Mouse (Mus musculus) bone marrow macrophage, adult 2 months (primary cell): ENCODE measurements around the gene Foxd4. TPM values are rescaled to one million over a fixed set of nuclear protein-coding genes. Genes with fewer than 3 reads are reported as not detected.

Experiments
- H3K27ac ChIP-seq: 2 replicates; pipeline ENCODE4 v1.5.1; 2012; ENCODE audit warnings: low read depth, low read length; ENCODE audit not compliant: insufficient read depth
- H3K4me1 ChIP-seq: 2 replicates; pipeline ENCODE4 v1.6.1; 2012; ENCODE audit warnings: low read length; ENCODE audit not compliant: control insufficient read depth, insufficient read depth
- H3K4me3 ChIP-seq: 2 replicates; pipeline ENCODE4 v1.5.1; 2012; ENCODE audit warnings: mild to moderate bottlenecking, low read length, moderate library complexity; ENCODE audit not compliant: insufficient read depth
- CTCF ChIP-seq: IDR thresholded peaks from 2 replicates; pipeline ENCODE4 v1.5.1; 2012; ENCODE audit warnings: low read depth, mild to moderate bottlenecking, low read length, moderate library complexity
- POLR2A ChIP-seq: IDR thresholded peaks from 2 replicates; pipeline ENCODE4 v1.6.1; 2012; ENCODE audit warnings: mild to moderate bottlenecking, low read depth, low read length, borderline replicate concordance
- polyA plus RNA-seq: library from polyadenylated mRNA; stranded (reverse); fragments of >200 nt; gene quantifications from 2 replicates; pipeline ENCODE4 v1.2.4, GENCODE M21; 2012; ENCODE audit not compliant: missing spikeins, insufficient read depth, insufficient read length

Gene Foxd4
- polyA plus RNA-seq, 1 experiment: not detected

DNA sequence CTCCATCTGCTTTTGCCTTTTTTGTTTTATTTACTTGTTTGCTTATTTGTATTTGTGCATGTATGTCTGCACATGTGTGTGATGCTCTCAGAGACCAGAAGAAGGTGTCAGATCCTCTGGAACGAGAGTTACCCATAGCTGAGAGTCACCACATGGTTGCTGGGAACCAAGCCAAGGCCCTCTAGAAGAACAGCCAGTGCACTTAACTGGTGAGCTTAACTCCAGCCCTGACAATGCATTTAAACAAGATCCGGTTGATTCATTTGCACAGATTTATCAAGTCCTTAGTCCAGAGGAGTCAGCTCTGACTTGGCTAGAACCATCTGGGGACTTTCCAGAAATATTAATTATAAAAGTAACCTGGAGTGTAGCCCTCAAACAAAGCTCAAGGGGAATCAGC, 27.1 kb downstream of the Foxd4 start:
- Histone ChIP-seq H3K27ac (no peak overlapping the region), H3K4me1 (no peaks in the 10 kb centered on the region), H3K4me3 (no peak overlapping the region)
- no peak for TF ChIP-seq CTCF
- TF ChIP-seq POLR2A: no peak

DNA sequence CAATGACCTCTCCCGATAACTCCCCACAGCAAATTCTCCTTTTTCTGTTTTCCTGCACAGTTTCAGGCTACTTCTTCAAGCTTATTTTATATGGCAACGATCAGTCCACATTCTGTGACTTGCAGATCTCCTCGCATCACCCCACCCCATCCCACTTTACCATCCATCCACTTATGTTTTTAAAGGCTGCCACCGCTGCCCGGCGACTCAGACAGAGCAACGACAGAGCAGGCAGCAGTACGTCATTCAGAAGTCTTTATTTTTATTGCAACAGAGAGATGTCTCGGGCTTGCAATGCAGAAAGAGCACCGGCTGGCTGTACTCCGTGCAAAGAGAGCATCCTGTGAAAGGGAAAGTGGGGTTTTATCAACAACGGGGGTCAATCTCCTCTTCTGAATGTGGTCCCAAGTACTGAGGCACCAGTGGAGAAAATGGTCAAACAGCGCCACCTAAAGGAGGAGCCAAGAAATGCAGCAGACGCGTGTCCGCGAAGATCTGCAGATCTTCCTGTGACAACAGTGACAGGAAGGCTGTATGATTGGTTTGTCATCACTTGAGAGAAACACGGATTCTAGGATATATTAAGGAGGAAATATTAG, 29.9 kb downstream of the Foxd4 start:
- no peaks in the 10 kb centered on the region for H3K4me1 ChIP-seq
- H3K4me3 ChIP-seq: peak overlapping the region; percentile 36
- TF ChIP-seq POLR2A (no peak), CTCF (peak; percentile 95)

DNA sequence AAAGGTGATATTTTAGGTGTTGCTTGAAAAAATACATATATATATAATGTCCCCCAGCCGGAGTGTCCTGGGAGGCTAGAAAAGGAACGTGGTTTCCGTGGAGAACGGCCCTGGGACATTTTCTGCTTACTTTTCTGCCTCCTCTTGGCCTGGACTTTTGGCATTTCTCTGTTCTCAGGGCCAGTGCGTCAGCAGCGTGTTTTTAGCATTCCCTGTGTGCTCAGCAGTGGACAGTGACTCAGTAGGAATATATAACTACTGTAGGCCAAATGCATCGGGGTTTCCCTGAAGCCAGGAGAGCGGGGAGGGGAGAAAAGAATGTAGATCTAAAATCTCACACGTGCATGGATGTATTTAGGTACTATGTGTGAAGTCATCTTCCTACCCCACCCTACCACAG, 35.6 kb downstream of the Foxd4 start:
- no peak overlapping the region for H3K27ac ChIP-seq
- no peak overlapping the region for H3K4me3 ChIP-seq
- TF ChIP-seq CTCF (no peak), POLR2A (no peak)
- H3K4me1 ChIP-seq: no peaks in the 10 kb centered on the region; the same call in 1 of the 2 replicates

More for the DNA sequence above, 29.9 kb downstream of the Foxd4 start:
- H3K27ac ChIP-seq: no peak overlapping the region

DNA sequence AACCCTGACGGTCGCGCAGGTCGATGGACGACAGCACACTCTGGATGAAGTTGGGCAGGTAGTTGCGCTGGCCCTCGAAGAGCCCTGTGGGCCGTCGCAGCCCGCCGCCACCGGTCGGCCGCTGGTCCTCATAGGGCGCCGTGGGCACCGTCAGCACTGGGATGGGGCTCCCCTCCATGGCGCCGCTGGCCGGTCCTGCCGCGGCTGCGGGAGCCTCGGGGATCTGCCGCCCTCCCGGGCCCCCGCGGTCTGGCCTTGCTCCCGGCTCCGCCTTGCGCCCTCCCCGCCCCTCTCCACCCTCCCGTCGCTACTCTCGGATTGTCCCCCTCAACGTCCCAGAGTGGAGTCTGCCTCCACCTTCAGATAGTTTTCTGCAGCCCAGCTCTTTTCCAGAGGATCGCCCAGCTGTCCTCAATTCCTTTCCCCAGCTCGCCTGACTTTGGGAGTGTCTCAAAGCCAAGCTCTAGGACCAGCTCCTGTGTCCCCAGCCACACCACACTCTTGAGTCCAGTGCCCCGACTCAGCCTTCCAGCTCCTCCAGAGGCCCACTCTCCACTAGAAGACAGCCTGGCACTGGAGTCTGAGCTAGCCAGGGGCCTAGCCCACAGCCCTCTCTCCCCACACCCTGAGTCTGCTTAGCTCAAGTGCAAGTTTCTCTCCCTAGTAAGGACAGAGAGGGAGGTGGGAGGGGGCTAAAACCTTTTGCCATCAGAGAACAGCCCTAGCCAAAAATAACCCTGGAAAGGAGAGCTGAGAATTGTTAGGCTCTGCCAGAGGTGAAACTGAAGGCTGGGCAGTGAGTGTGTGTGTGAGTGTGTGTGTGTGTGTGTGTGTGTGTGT, 39.2 kb downstream of the Foxd4 start, which contains the start of gene Pgm5:
Gene Pgm5 (minus strand): TSS at position 244 of the 840 bp plus-strand sequence.
- TF ChIP-seq POLR2A (no peak), CTCF (no peak)
- no peaks in the 10 kb centered on the region; the same call in 1 of the 2 replicates for H3K4me1 ChIP-seq
- H3K27ac ChIP-seq: no peak within 1 kb of the TSS
- peak within 1 kb of the TSS; percentile 41 for H3K4me3 ChIP-seq

DNA sequence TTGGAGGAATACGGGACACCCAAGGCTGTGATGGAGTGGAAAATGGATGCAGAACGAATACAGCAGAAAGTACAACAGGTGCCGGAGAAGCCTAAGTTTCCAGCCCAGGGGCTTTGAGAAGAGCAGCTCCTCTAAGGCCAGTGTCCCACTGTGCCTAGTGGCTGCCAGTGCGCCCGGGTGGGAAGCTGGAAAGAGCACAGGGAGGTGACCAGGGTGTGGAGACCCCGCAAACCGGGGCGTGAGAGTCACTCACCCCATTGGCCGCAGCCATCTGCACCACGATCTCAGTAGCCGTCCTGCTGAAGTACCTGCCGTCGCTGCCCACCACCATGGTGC, 39.8 kb downstream of the Foxd4 start:
- Histone ChIP-seq H3K27ac (no peak overlapping the region), H3K4me1 (no peaks in the 10 kb centered on the region; the same call in 1 of the 2 replicates), H3K4me3 (peak overlapping the region; percentile 41)
- TF ChIP-seq POLR2A (no peak), CTCF (no peak)

DNA sequence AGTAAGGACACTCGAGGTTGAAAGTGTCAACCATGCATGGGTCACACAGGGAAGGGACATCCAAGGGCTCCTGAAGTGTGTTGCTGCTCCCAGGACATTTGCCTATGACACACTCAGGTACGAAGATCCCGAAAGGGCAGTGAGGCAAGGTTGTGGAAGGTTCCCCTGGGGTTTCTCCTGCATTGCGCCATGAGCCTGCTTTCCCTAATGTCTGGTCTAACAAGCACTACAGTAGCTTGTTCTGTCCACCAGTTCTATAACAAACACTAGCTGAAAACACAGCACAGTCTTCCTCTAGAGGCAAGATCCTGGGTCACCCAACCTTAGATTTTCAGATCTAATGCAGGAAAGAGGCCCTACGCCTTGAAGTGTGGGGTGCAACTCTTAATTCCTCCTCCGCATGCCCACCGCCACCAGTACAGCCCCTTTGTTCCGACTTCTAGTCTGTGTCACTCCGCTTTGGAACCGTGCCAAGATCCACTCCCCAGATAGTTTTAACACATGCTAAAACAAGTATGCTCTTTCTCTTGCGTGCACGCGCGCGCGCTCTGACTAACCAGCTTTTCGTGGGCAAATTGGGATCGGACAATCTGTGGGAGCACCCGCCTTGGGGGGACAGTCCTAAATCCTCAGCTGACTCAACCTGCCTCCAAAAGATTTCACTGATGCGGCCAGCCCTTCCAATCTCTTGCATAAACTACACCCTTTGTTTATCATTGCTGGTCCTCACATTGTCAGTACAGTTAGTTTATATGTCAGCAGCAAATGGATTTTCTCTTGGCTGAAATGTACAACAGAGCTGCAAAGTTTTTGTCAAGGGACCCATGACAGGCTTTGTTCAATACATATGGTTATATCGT, 49.3 kb downstream of the Foxd4 start:
- Histone ChIP-seq H3K4me1 (peaks cover 4% of the 10 kb centered on the region), H3K4me3 (no peak overlapping the region), H3K27ac (no peak overlapping the region)
- TF ChIP-seq CTCF (no peak), POLR2A (no peak)

Other genes starting within 250 kb of the Foxd4 start
- not detected in 2 replicates for gene Tmem252, start 227.2 kb downstream of the Foxd4 start, polyA plus RNA-seq
- 0.33 and 0.83 TPM in 2 replicates for gene Pgm5, start 39.3 kb downstream of the Foxd4 start, polyA plus RNA-seq
- gene Gm10053, start 25.5 kb downstream of the Foxd4 start, polyA plus RNA-seq: 59.4 and 67.3 TPM in 2 replicates
- 7.2 and 7.4 TPM in 2 replicates for gene Cbwd1, start 60.4 kb upstream of the Foxd4 start, polyA plus RNA-seq
- 78.5 and 83.3 TPM in 2 replicates for gene Dock8, start 98.3 kb upstream of the Foxd4 start, polyA plus RNA-seq